18 mouse cellular contexts compared by ENCODE assay signal in the genomic region with DNA sequence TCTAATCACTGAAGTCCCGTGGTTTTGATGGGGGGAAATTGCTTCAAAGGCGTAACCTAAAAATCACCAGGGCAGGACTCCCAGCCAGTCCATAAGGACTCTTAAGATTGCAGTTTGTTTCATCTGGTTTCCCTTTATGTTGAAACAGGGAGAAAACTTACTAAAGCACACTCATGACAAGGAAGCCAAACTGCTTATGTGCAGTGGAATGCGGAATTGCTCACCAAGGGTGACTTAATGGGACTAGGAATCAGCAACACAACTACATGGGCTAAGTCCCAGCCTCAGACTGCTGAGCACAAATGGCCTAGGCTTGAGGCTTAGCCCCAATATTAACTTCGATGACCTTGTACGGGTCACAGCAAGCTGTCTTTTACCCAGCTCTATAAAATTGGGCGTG.
"Had no signal": no experiment of that assay in that cellular context is flagged by ENCODE, and none has a peak within 500 bp of the region (broad histone marks: within the 10 kb centered on the region; RNA-seq: fewer than 3 reads in every experiment).

No protein-coding gene starts in this region.

- H3K4me3 ChIP-seq: liver, embryonic 13.5 days; megakaryocyte, embryonic 14.5 days; midbrain, embryonic 10.5 days; midbrain, embryonic 13.5 days; myocyte; neural tube, embryonic 13.5 days; stomach, embryonic 15.5 days had no signal

- H3K27ac ChIP-seq: hindbrain, postnatal 0 days; liver, embryonic 13.5 days; midbrain, embryonic 10.5 days; midbrain, embryonic 13.5 days; neural tube, embryonic 13.5 days; stomach, embryonic 15.5 days had no signal

- H3K9me3 ChIP-seq: liver, embryonic 13.5 days; midbrain, embryonic 10.5 days; stomach, embryonic 15.5 days had no signal

- H3K9ac ChIP-seq: liver, embryonic 13.5 days; midbrain, embryonic 13.5 days; neural tube, embryonic 13.5 days; stomach, embryonic 15.5 days had no signal

- H3K27me3 ChIP-seq: liver, embryonic 13.5 days; megakaryocyte, embryonic 14.5 days; midbrain, embryonic 13.5 days; neural tube, embryonic 13.5 days; stomach, embryonic 15.5 days had no signal

- DNase-seq: kidney, adult 18-20 months; kidney, postnatal 10 days; kidney, postnatal 36 days; liver, embryonic 13.5 days; retina, postnatal 1 day; right cerebral cortex, postnatal 25 days; spleen, adult 18-20 months; thymus, postnatal 25 days had no signal

- H3K4me2 ChIP-seq: liver, embryonic 13.5 days; midbrain, embryonic 13.5 days; neural tube, embryonic 13.5 days; stomach, embryonic 15.5 days had no signal

- H3K36me3 ChIP-seq: liver, embryonic 13.5 days; midbrain, embryonic 10.5 days; midbrain, embryonic 13.5 days; neural tube, embryonic 13.5 days; stomach, embryonic 15.5 days had no signal

- ATAC-seq: hindbrain, postnatal 0 days; inflammation-experienced regulatory T-cells, adult 6 months; intestine, embryonic 16.5 days; midbrain, embryonic 13.5 days; midbrain, embryonic 16.5 days had no signal

- H3K4me1 ChIP-seq: liver, embryonic 13.5 days; megakaryocyte, embryonic 14.5 days; midbrain, embryonic 10.5 days; midbrain, embryonic 13.5 days; neural tube, embryonic 13.5 days; stomach, embryonic 15.5 days had no signal
